Mouse (Mus musculus) cerebellum, postnatal 25 days (tissue): ENCODE results near the gene Svop.
A peak's percentile ranks its signal among the peaks of the same experiment; 100 is the strongest.

ENCODE experiments used
- DNase-seq, 2 experiments: peaks; one replicate each; pipeline ENCODE4 v3.0.0; 2021; ENCODE audit warnings: mixed read lengths in 2 of 2

The Svop gene

GRCm38 (mm10) chr5:114043800-114044199 is 47.6 kb downstream of the Svop start:
- DNase-seq: no peak

- no peak for DNase-seq
Measured at GRCm38 (mm10) chr5:114041327-114041930, 49.9 kb downstream of the Svop start.

GRCm38 (mm10) chr5:114040911-114041310 is 50.5 kb downstream of the Svop start:
- no peak for DNase-seq

- no peak for DNase-seq
Measured at GRCm38 (mm10) chr5:114040508-114040907, 50.9 kb downstream of the Svop start.

GRCm38 (mm10) chr5:114035111-114035510 is 56.3 kb downstream of the Svop start:
- peak; percentile 61 to 73 for DNase-seq

GRCm38 (mm10) chr5:114034393-114034792 is 57.0 kb downstream of the Svop start:
- DNase-seq: peak in 1 of 2 experiments; percentile 19

- no peak for DNase-seq
Measured at GRCm38 (mm10) chr5:114032161-114032763, 59.1 kb downstream of the Svop start.

- DNase-seq: no peak
Measured at GRCm38 (mm10) chr5:114030652-114031051, 60.7 kb downstream of the Svop start.

- peak; percentile 83 to 85 for DNase-seq
Measured at GRCm38 (mm10) chr5:114028111-114028510, 63.3 kb downstream of the Svop start.

- DNase-seq: peak; percentile 32 to 53
Measured at GRCm38 (mm10) chr5:114027217-114027944, 64.0 kb downstream of the Svop start.

GRCm38 (mm10) chr5:114024885-114025284 is 66.5 kb downstream of the Svop start:
- DNase-seq: no peak

GRCm38 (mm10) chr5:114024390-114024789 is 67.0 kb downstream of the Svop start:
- no peak for DNase-seq

GRCm38 (mm10) chr5:114015121-114015520 is 76.2 kb downstream of the Svop start:
- no peak for DNase-seq

- DNase-seq: no peak
Measured at GRCm38 (mm10) chr5:114009049-114009448, 82.3 kb downstream of the Svop start.

- DNase-seq: peak in 1 of 2 experiments; percentile 43
Measured at GRCm38 (mm10) chr5:114007753-114008453, 83.5 kb downstream of the Svop start.

GRCm38 (mm10) chr5:114006974-114007373 is 84.4 kb downstream of the Svop start:
- DNase-seq: no peak

GRCm38 (mm10) chr5:114005100-114005499 is 86.3 kb downstream of the Svop start:
- no peak for DNase-seq

GRCm38 (mm10) chr5:114004573-114004972 is 86.8 kb downstream of the Svop start:
- no peak for DNase-seq

GRCm38 (mm10) chr5:114003542-114003941 is 87.8 kb downstream of the Svop start, which contains the start of gene Dao:
Gene Dao, plus strand, starts transcription at chr5:114003703.
- peak in 1 of 2 experiments; percentile 28 for DNase-seq

- DNase-seq: no peak
Measured at GRCm38 (mm10) chr5:113999382-113999781, 92.0 kb downstream of the Svop start.

GRCm38 (mm10) chr5:113996458-113996857 is 94.9 kb downstream of the Svop start:
- no peak for DNase-seq

- peak; percentile 93 to 97 for DNase-seq
Measured at GRCm38 (mm10) chr5:113993487-113994465, 97.6 kb downstream of the Svop start, which contains the start of gene Ssh1. Gene Ssh1, minus strand, starts transcription at chr5:113993894.
